Mouse (Mus musculus) stomach, embryonic 14.5 days (tissue): Measurements from ENCODE around the gene Arl14. TPM values are rescaled to one million over a fixed set of nuclear protein-coding genes. Genes with fewer than 3 reads are reported as not detected.
"Not testable (repeated sequence)": the region's sequence is repeated elsewhere in the genome, so short reads cannot be mapped to it uniquely, and the experiment has no call there.

Experiments used
- ATAC-seq: fragments of 200-750 bp; cut with Nextera tagmentation; 2 replicates; pipeline ENCODE4 v1.8.0; 2017; ENCODE audit warnings: low read depth, moderate TSS enrichment; ENCODE audit not compliant: insufficient number of reproducible peaks, insufficient read depth, low FRiP score
- H3K27ac ChIP-seq: fragments of 300-500 bp; sonication (generic); 2 replicates; pipeline ENCODE4 v1.5.1; 2014; ENCODE audit warnings: mild to moderate bottlenecking, low read length, moderate library complexity, mixed read lengths
- H3K27me3 ChIP-seq: fragments of 300-500 bp; sonication (generic); 2 replicates; pipeline ENCODE4 v1.6.1; 2014; ENCODE audit warnings: low read length, control low read depth, mixed read lengths; ENCODE audit not compliant: control insufficient read depth, insufficient read depth
- H3K36me3 ChIP-seq: fragments of 300-500 bp; sonication (generic); 2 replicates; pipeline ENCODE4 v1.6.1; 2014; ENCODE audit warnings: mild to moderate bottlenecking, control low read depth, low read length, moderate library complexity, mixed read lengths; ENCODE audit not compliant: control insufficient read depth, insufficient read depth
- H3K4me1 ChIP-seq: fragments of 300-500 bp; sonication (generic); 2 replicates; pipeline ENCODE4 v1.6.1; 2014; ENCODE audit warnings: low read length, control low read depth, mixed read lengths; ENCODE audit not compliant: control insufficient read depth, insufficient read depth
- H3K4me2 ChIP-seq: fragments of 300-500 bp; sonication (generic); replicated peaks from 2 replicates; pipeline ENCODE4 v1.6.1; 2014; ENCODE audit warnings: low read depth, low read length, control low read depth
- H3K4me3 ChIP-seq: fragments of 300-500 bp; sonication (generic); 2 replicates; pipeline ENCODE4 v1.5.1; 2014; ENCODE audit warnings: low read depth, low read length, control low read depth
- H3K9ac ChIP-seq: fragments of 300-500 bp; sonication (generic); replicated peaks from 2 replicates; pipeline ENCODE4 v1.6.1; 2014; ENCODE audit warnings: low read depth, mild to moderate bottlenecking, control low read depth, low read length, moderate library complexity, mixed read lengths
- H3K9me3 ChIP-seq: fragments of 300-500 bp; sonication (generic); 2 replicates; pipeline ENCODE4 v1.6.1; 2016; ENCODE audit warnings: low read depth, low read length, control low read depth; ENCODE audit not compliant: control insufficient read depth
- WGBS: fragments of 180-500 bp; shearing (Covaris S2); extraction: QIAGEN DNeasy Blood & Tissue Kit; methylation state at CpG from one replicate; pipeline ENCODE4 v1.1.7; 2014; 5-methylcytosine and 5-hydroxymethylcytosine counted together
- polyA plus RNA-seq: library from polyadenylated mRNA; unstranded; fragments of >200 nt; fragmentation: Nextera tagmentation; extraction: Ambion mirVana; gene quantifications from 2 replicates; pipeline ENCODE4 v1.2.1, GENCODE M21; 2014

Arl14 gene
- polyA plus RNA-seq, 1 experiment from 2014 or later, result 11.7 TPM

- no peak overlapping the region for H3K27ac ChIP-seq
- H3K9me3 ChIP-seq, result no peaks in the 10 kb centered on the region
- H3K4me1 ChIP-seq, result no peaks in the 10 kb centered on the region
- H3K4me3 ChIP-seq, result peak overlapping the region; percentile 6; the same call in 1 of the 2 replicates
- WGBS, result 75% methylated on average over 8 of the region's 8 CpGs
- no peaks in the 10 kb centered on the region for H3K27me3 ChIP-seq
- ATAC-seq, result 0 out of 2 replicates have a peak, but pooled peaks have one; percentile 19
- no peak overlapping the region for H3K9ac ChIP-seq
- H3K4me2 ChIP-seq, result peak overlapping the region; percentile 30
- no peaks in the 10 kb centered on the region for H3K36me3 ChIP-seq
Measured at GRCm38 (mm10) chr3:69223666-69224065, 1.4 kb downstream of the Arl14 start.

- Histone ChIP-seq H3K27me3 (no peaks in the 10 kb centered on the region), H3K27ac (no peak overlapping the region), H3K4me2 (no peak overlapping the region), H3K9me3 (no peaks in the 10 kb centered on the region), H3K4me3 (no peak overlapping the region), H3K36me3 (no peaks in the 10 kb centered on the region), H3K4me1 (no peaks in the 10 kb centered on the region), H3K9ac (no peak overlapping the region)
- no peak for ATAC-seq
Measured at GRCm38 (mm10) chr3:69225019-69225418, 2.8 kb downstream of the Arl14 start.

GRCm38 (mm10) chr3:69226496-69226895 lies 4.3 kb downstream of the Arl14 start:
- no peak overlapping the region for H3K27ac ChIP-seq
- no peaks in the 10 kb centered on the region for H3K27me3 ChIP-seq
- no peak for ATAC-seq
- no peak overlapping the region for H3K4me3 ChIP-seq
- WGBS, result 45% methylated on average over 2 of the region's 2 CpGs
- no peaks in the 10 kb centered on the region for H3K9me3 ChIP-seq
- no peaks in the 10 kb centered on the region for H3K4me1 ChIP-seq
- H3K36me3 ChIP-seq, result no peaks in the 10 kb centered on the region
- no peak overlapping the region for H3K9ac ChIP-seq
- no peak overlapping the region for H3K4me2 ChIP-seq

DNA sequence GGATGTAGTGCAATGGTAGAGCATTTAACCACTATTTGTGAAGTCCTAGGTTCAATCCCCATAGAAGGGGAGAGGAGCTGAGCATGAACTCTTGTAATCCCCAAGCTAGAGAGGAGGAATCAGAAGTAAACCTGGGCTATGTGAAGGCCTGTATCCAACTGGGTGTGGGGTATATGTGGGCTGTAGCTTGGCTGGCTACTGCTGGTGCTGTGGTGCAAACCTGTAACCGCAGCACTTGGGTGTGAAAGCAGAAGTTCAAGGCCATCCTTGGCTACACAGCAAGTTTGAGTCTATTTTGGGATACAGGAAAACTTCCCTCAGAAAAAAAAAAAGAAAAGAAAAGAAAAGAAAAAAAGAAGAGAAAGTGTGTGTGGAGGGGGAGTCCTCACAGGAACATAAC lies 5.8 kb downstream of the Arl14 start:
- no peaks in the 10 kb centered on the region for H3K4me1 ChIP-seq
- no peaks in the 10 kb centered on the region for H3K27me3 ChIP-seq
- no peaks in the 10 kb centered on the region for H3K9me3 ChIP-seq
- H3K4me3 ChIP-seq, result no peak overlapping the region
- no peak overlapping the region for H3K27ac ChIP-seq
- H3K4me2 ChIP-seq, result no peak overlapping the region
- no peaks in the 10 kb centered on the region for H3K36me3 ChIP-seq
- no peak for ATAC-seq
- H3K9ac ChIP-seq, result no peak overlapping the region
- WGBS, result 83% methylated on average over 1 of the region's 1 CpGs

DNA sequence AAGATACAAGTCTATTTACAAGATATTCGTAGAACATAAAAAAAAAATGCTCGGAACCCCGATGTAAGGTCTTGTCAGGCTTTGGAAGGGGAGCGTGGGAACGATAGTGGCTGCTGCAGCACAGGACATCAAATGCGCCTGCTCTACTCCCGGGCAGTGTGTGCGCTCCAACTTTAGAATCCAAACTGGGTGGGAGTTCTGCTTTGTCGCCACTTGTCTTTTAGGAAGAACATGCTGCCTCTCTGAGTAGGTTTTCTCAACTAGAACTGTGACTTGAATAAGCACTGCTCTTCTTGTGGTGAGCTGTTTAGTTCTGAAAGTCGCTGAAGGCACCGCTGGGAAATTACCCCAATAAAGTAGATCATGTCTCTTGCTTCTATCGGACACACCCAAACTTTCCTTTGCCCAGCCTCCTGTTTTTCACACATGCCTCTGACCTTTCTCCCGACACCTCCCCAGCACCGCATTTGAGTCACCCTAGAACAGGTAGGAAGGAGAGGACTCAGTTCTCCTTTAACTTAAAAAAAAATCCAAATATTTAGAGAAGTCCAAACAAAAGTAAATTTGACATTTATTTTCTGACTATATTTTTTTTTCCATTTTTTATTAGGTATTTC lies 9.4 kb downstream of the Arl14 start:
- ATAC-seq, result no peak
- Histone ChIP-seq H3K9ac (no peak overlapping the region), H3K36me3 (no peaks in the 10 kb centered on the region), H3K4me1 (no peaks in the 10 kb centered on the region), H3K27me3 (no peaks in the 10 kb centered on the region), H3K4me2 (no peak overlapping the region), H3K27ac (no peak overlapping the region), H3K4me3 (no peak overlapping the region), H3K9me3 (no peaks in the 10 kb centered on the region)
- WGBS, result 89% methylated on average over 14 of the region's 14 CpGs

- not testable (repeated sequence) for H3K4me2 ChIP-seq
Measured at GRCm38 (mm10) chr3:69233552-69234189, 11.5 kb downstream of the Arl14 start.

DNA sequence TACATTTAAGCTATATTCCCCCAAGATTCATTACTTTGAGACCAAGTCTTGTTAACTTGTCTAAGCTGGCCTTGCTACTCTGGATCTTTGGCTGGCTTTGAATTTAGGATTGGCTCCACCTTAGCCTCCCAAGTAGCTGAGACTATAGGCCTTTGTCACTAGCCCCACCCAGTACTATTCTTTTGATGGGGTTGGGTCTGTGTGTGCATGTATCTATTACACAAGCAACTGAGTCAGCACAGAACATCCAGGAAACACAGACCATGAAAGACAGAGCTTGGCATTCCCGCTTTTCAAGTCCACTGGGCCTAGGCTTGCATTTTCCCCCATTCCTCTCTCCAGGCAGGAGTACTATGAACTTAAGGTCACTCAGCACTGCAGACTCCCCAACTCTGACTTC lies 12.3 kb downstream of the Arl14 start:
- no peak overlapping the region for H3K4me3 ChIP-seq
- H3K4me1 ChIP-seq, result no peaks in the 10 kb centered on the region
- no peak overlapping the region for H3K9ac ChIP-seq
- ATAC-seq, result no peak
- 74% methylated on average over 1 of the region's 1 CpGs for WGBS
- no peak overlapping the region for H3K27ac ChIP-seq
- no peaks in the 10 kb centered on the region for H3K36me3 ChIP-seq
- no peaks in the 10 kb centered on the region for H3K27me3 ChIP-seq
- no peak overlapping the region for H3K4me2 ChIP-seq
- no peaks in the 10 kb centered on the region for H3K9me3 ChIP-seq

More at GRCm38 (mm10) chr3:69233552-69234189, 11.5 kb downstream of the Arl14 start:
- H3K27ac ChIP-seq, H3K9me3 ChIP-seq, H3K4me1 ChIP-seq, H3K36me3 ChIP-seq, H3K27me3 ChIP-seq, H3K4me3 ChIP-seq, H3K9ac ChIP-seq: not testable (repeated sequence)
- WGBS, result 74% methylated on average over 10 of the region's 10 CpGs
- ATAC-seq, result peak; percentile 67

- Histone ChIP-seq H3K36me3 (no peaks in the 10 kb centered on the region), H3K9me3 (no peaks in the 10 kb centered on the region), H3K9ac (no peak overlapping the region), H3K4me1 (no peaks in the 10 kb centered on the region), H3K27me3 (no peaks in the 10 kb centered on the region), H3K4me2 (no peak overlapping the region), H3K4me3 (no peak overlapping the region), H3K27ac (no peak overlapping the region)
- 82% methylated on average over 3 of the region's 3 CpGs for WGBS
- no peak for ATAC-seq
Measured at GRCm38 (mm10) chr3:69235806-69236205, 13.6 kb downstream of the Arl14 start.

- Histone ChIP-seq H3K9ac (no peak overlapping the region), H3K4me1 (no peaks in the 10 kb centered on the region), H3K27me3 (no peaks in the 10 kb centered on the region), H3K27ac (no peak overlapping the region), H3K4me3 (no peak overlapping the region), H3K4me2 (no peak overlapping the region), H3K36me3 (no peaks in the 10 kb centered on the region), H3K9me3 (no peaks in the 10 kb centered on the region)
- no peak for ATAC-seq
- WGBS, result 85% methylated on average over 12 of the region's 12 CpGs
Measured at GRCm38 (mm10) chr3:69236491-69236890, 14.3 kb downstream of the Arl14 start.
